Mouse (Mus musculus) right cerebral cortex, postnatal 10 days (tissue): ENCODE results near the gene Dad1.

Experiments
- DNase-seq, 2 experiments: peaks; one replicate each; pipeline ENCODE4 v3.0.0; 2021; ENCODE audit warnings: low spot score in 2 of 2

Gene Dad1

GRCm38 (mm10) chr14:54206309-54206708 is 47.6 kb downstream of the Dad1 start:
- DNase-seq = no peak

- DNase-seq = no peak
These were observed 48.0 kb downstream of the Dad1 start for GRCm38 (mm10) chr14:54205904-54206303.

- DNase-seq = no peak
These were observed 49.1 kb downstream of the Dad1 start for GRCm38 (mm10) chr14:54204786-54205185.

GRCm38 (mm10) chr14:54204311-54204710 is 49.6 kb downstream of the Dad1 start:
- DNase-seq = no peak

GRCm38 (mm10) chr14:54203776-54204175 is 50.1 kb downstream of the Dad1 start:
- no peak for DNase-seq

GRCm38 (mm10) chr14:54203207-54203606 is 50.7 kb downstream of the Dad1 start:
- DNase-seq = no peak

GRCm38 (mm10) chr14:54200363-54200762 is 53.5 kb downstream of the Dad1 start:
- DNase-seq = no peak

- no peak for DNase-seq
These were observed 54.2 kb downstream of the Dad1 start for GRCm38 (mm10) chr14:54199662-54200061.

- no peak for DNase-seq
These were observed 56.2 kb downstream of the Dad1 start for GRCm38 (mm10) chr14:54197740-54198139.

GRCm38 (mm10) chr14:54195838-54196423 is 58.0 kb downstream of the Dad1 start:
- DNase-seq = no peak

GRCm38 (mm10) chr14:54193354-54194133 is 60.4 kb downstream of the Dad1 start:
- DNase-seq = no peak

- DNase-seq = peak; percentile 69 to 75
These were observed 61.4 kb downstream of the Dad1 start for GRCm38 (mm10) chr14:54192462-54192847.

GRCm38 (mm10) chr14:54191594-54192461 is 62.1 kb downstream of the Dad1 start:
- peak; percentile 54 to 61 for DNase-seq

- no peak for DNase-seq
These were observed 62.9 kb downstream of the Dad1 start for GRCm38 (mm10) chr14:54191026-54191390.

- DNase-seq = no peak
These were observed 63.4 kb downstream of the Dad1 start for GRCm38 (mm10) chr14:54190305-54191025.

GRCm38 (mm10) chr14:54189255-54189654 is 64.6 kb downstream of the Dad1 start:
- DNase-seq = no peak

- DNase-seq = no peak
These were observed 66.7 kb downstream of the Dad1 start for GRCm38 (mm10) chr14:54187211-54187610.
